In genomic region chr2:113781107-113781506, GRCm38 (mm10) we compare ENCODE assay signal across 26 mouse cellular contexts. TPM values are rescaled to one million over a fixed set of nuclear protein-coding genes. Genes with fewer than 3 reads are reported as not detected.
"Had no signal": no experiment of that assay in that cellular context is flagged by ENCODE, and none has a peak within 500 bp of the region (broad histone marks: within the 10 kb centered on the region; RNA-seq: fewer than 3 reads in every experiment).

No protein-coding gene starts in this region.

- ATAC-seq: hindbrain, postnatal 0 days; intestine, embryonic 16.5 days; liver, embryonic 12.5 days had no signal

- DNase-seq: gastrocnemius, postnatal 14 days; gastrocnemius, postnatal 36 days; heart, adult 2 months; heart, postnatal 14 days; heart, postnatal 36 days; kidney, adult 11 months; kidney, adult 2 months; kidney, adult 9 months; kidney, postnatal 14 days; kidney, postnatal 36 days; left cerebral cortex, postnatal 4 days had no signal

- H3K4me3 ChIP-seq: heart, adult 2 months; heart, embryonic 13.5 days; heart, embryonic 15.5 days; hindbrain, embryonic 13.5 days; hindbrain, embryonic 15.5 days; kidney, embryonic 15.5 days; limb, embryonic 13.5 days; limb, embryonic 15.5 days; liver, embryonic 12.5 days had no signal

- H3K27ac ChIP-seq: heart, adult 2 months; heart, embryonic 13.5 days; heart, embryonic 15.5 days; hindbrain, embryonic 13.5 days; hindbrain, embryonic 15.5 days; hindbrain, postnatal 0 days; kidney, embryonic 15.5 days; kidney, postnatal 0 days; limb, embryonic 13.5 days; limb, embryonic 15.5 days; liver, embryonic 12.5 days; liver, embryonic 14.5 days had no signal

RNA-seq across cellular contexts. Expression of gene Grem1, which starts 22.7 kb away (rescaled TPM):
- total RNA-seq: gastrocnemius, postnatal 36 days; heart, adult 2 months; heart, postnatal 14 days; heart, postnatal 36 days; hematopoietic stem cell, adult 5-6 weeks; liver, adult 2 months had no signal

RNA-seq across cellular contexts. Expression of gene Scg5, which starts 47.8 kb away (rescaled TPM):
- total RNA-seq: gastrocnemius, adult 18-20 months; gastrocnemius, postnatal 36 days; heart, postnatal 36 days; hematopoietic stem cell, adult 5-6 weeks; liver, adult 2 months had no signal
